Mouse (Mus musculus) c-Kit-positive CD71-positive TER-119-positive erythroid progenitor cells, embryonic 14.5 days (primary cell): ENCODE measurements around the gene Kremen1.

Experiments used
- DNase-seq: peaks from one replicate; pipeline ENCODE4 v3.0.0-alpha.2; 2013; ENCODE audit warnings: low spot score

Kremen1 gene

GRCm38 (mm10) chr11:5261508-5262392 is at the start of gene Kremen1:
Gene Kremen1 (minus strand): TSS chr11:5261558.
- DNase-seq: peak; percentile 85

- no peak for DNase-seq
Measured at GRCm38 (mm10) chr11:5307024-5307905, 45.9 kb upstream of the Kremen1 start.

- DNase-seq: no peak
Measured at GRCm38 (mm10) chr11:5306017-5306416, 44.7 kb upstream of the Kremen1 start.

- no peak for DNase-seq
Measured at GRCm38 (mm10) chr11:5304526-5304925, 43.2 kb upstream of the Kremen1 start.

- DNase-seq: no peak
Measured at GRCm38 (mm10) chr11:5298007-5298372, 36.6 kb upstream of the Kremen1 start.

- no peak for DNase-seq
Measured at GRCm38 (mm10) chr11:5297148-5298006, 36.0 kb upstream of the Kremen1 start.

GRCm38 (mm10) chr11:5296576-5297115 is 35.3 kb upstream of the Kremen1 start:
- no peak for DNase-seq

- no peak for DNase-seq
Measured at GRCm38 (mm10) chr11:5294805-5295204, 33.4 kb upstream of the Kremen1 start.

- DNase-seq: peak; percentile 62
Measured at GRCm38 (mm10) chr11:5290691-5291090, 29.3 kb upstream of the Kremen1 start.

- no peak for DNase-seq
Measured at GRCm38 (mm10) chr11:5289826-5290580, 28.6 kb upstream of the Kremen1 start.

GRCm38 (mm10) chr11:5283987-5284386 is 22.6 kb upstream of the Kremen1 start:
- DNase-seq: no peak

- DNase-seq: no peak
Measured at GRCm38 (mm10) chr11:5280932-5281331, 19.6 kb upstream of the Kremen1 start.

GRCm38 (mm10) chr11:5278463-5278862 is 17.1 kb upstream of the Kremen1 start:
- no peak for DNase-seq

GRCm38 (mm10) chr11:5277307-5277971 is 16.1 kb upstream of the Kremen1 start:
- no peak for DNase-seq

GRCm38 (mm10) chr11:5275216-5275615 is 13.9 kb upstream of the Kremen1 start:
- DNase-seq: no peak

- no peak for DNase-seq
Measured at GRCm38 (mm10) chr11:5272536-5273234, 11.3 kb upstream of the Kremen1 start.

- DNase-seq: no peak
Measured at GRCm38 (mm10) chr11:5272066-5272360, 10.7 kb upstream of the Kremen1 start.

- DNase-seq: no peak
Measured at GRCm38 (mm10) chr11:5271274-5272065, 10.1 kb upstream of the Kremen1 start.

- no peak for DNase-seq
Measured at GRCm38 (mm10) chr11:5269846-5270461, 8.6 kb upstream of the Kremen1 start.
